Mouse (Mus musculus) bone marrow, adult 2 months (tissue): ENCODE measurements at regions not wholly inside any gene's neighbourhood (a gene's known extent, or its start where the extent isn't known, plus 50 kb on each side); places are given as distances from the start of the nearest gene placed in this dataset.

Experiments used
- CTCF ChIP-seq: fragments of 200-500 bp; IDR thresholded peaks from 2 replicates; pipeline ENCODE4 v1.5.1; 2011; ENCODE audit warnings: low read length, control low read depth; ENCODE audit not compliant: control insufficient read depth, insufficient read depth
- POLR2A ChIP-seq: fragments of 200-500 bp; IDR thresholded peaks from 2 replicates; pipeline ENCODE4 v1.6.1; 2011; ENCODE audit warnings: low read depth, mild to moderate bottlenecking, control low read depth, low read length, borderline replicate concordance; ENCODE audit not compliant: control insufficient read depth

DNA sequence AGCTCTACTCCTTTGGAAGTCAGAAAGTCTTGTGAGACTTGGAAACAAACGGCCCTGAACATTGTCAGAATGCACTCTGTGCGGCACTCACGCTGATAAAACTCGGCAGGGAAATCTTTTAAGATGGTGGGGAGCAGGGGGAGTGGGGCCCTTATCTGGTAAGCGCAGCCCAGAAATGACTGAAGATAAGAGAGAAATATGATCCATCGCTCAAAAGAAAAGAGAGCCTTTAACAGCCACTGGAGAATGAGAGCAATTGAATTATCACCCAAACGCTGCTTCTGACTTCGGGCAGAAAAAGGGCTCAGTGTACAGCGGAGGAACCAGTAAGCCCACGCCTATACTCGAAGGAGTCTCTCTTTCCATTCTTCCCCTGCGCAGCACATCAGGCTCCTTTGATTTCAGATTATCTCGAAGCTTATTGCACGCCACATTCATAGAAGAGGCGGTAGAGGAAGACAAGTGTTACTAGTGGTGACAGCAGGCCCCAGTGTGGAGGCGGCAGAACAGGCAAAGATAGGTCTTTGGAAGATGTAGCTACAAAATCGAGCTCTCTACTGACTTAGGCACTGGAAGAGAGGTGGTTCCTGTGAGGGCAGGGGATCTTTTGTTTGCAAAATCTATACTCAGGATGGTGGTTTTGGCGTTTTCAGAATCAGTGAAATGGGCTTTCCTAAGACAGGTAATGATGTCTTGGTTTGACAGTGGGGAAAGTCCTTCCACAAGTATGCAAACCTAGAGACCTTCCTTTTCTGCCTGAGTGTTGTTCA is 174.6 kb upstream of the Tab2 start:
- no peak for TF ChIP-seq CTCF
- no peak for TF ChIP-seq POLR2A
